Mouse (Mus musculus) G1E (cell line): ENCODE data around the gene Myl9.

Experiments
- CTCF ChIP-seq: IDR thresholded peaks from 2 replicates; pipeline ENCODE4 v1.5.1; 2012; ENCODE audit warnings: low read depth, low read length, inconsistent platforms, mixed read lengths
- GATA1 ChIP-seq: IDR thresholded peaks from 2 replicates; pipeline ENCODE4 v1.6.1; 2012; ENCODE audit warnings: borderline replicate concordance, low read length, inconsistent platforms, mixed read lengths
- POLR2AphosphoS5 ChIP-seq: IDR thresholded peaks from 2 replicates; pipeline ENCODE4 v1.6.1; 2012; ENCODE audit warnings: low read depth, low read length, inconsistent platforms; ENCODE audit not compliant: insufficient replicate concordance

GRCm38 (mm10) chr2:156760843-156761505 lies 14.2 kb upstream of the Myl9 start:
- TF ChIP-seq POLR2AphosphoS5 (no peak), CTCF (no peak), GATA1 (no peak)
